Comparison of ENCODE assay signal across 8 mouse cellular contexts in the genomic region with DNA sequence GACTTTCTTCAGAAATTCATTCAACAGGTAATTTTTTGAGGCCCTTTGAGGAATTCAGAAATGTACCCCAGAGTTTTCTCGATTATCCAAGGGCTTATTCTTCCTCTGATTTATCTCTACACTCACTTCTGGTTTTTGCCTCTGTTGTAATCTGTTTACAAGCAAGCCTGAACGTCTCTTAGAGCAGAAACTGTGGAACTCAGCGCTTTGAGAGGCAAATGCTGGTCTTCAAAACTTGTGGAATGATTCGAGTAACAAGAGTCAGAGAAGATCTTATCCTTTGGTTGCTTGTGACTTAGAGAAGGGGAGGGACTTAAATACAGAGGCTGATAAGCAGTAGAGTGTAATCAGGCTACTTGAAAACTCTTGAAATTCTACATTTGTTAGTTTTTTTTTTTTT. TPM values are rescaled to one million over a fixed set of nuclear protein-coding genes. Genes with fewer than 3 reads are reported as not detected.
DNase-seq lines count a peak whose midpoint lies in the region; ATAC-seq and TF ChIP-seq lines count a peak whose summit lies in the region.

No protein-coding gene starts in this region.

- DNase-seq in kidney, postnatal 0 days (ENCODE audit: low spot score): no peak
- DNase-seq in kidney, postnatal 4 days: no peak
- peak; percentile 11 for DNase-seq in c-Kit-negative CD71-positive TER-119-positive erythroid progenitor cells, embryonic 14.5 days (ENCODE audit: low read depth, low spot score)
- no peak for DNase-seq in frontal cortex, postnatal 14 days (ENCODE audit: low spot score in 2 of 2)
- DNase-seq in left cerebral cortex, postnatal 36 days (ENCODE audit: low spot score in 2 of 2): no peak

- peak overlapping the region; percentile 99 for H3K9ac ChIP-seq in kidney, postnatal 0 days (ENCODE audit: low read depth, low read length)
- H3K9ac ChIP-seq in hindbrain, embryonic 15.5 days: peak overlapping the region; percentile 90
- peak overlapping the region; percentile 90 for H3K9ac ChIP-seq in midbrain, embryonic 16.5 days (ENCODE audit: low read depth, low read length)

- peaks cover 9% of the 10 kb centered on the region for H3K4me1 ChIP-seq in kidney, postnatal 0 days (replicated peaks; ENCODE audit: insufficient read depth, low read length)
- peaks cover 42% of the 10 kb centered on the region for H3K4me1 ChIP-seq in hindbrain, embryonic 15.5 days (replicated peaks)
- H3K4me1 ChIP-seq in midbrain, embryonic 16.5 days (ENCODE audit: control insufficient read depth, insufficient read depth, low read length): peaks cover 27% of the 10 kb centered on the region

- H3K4me2 ChIP-seq in kidney, postnatal 0 days (ENCODE audit: low read length): peak overlapping the region; percentile 76
- peak overlapping the region; percentile 85 for H3K4me2 ChIP-seq in hindbrain, embryonic 15.5 days
- peak overlapping the region; percentile 62 for H3K4me2 ChIP-seq in midbrain, embryonic 16.5 days (ENCODE audit: low read length)

- H3K27me3 ChIP-seq in kidney, postnatal 0 days (ENCODE audit: insufficient read depth, low read length): no peaks in the 10 kb centered on the region
- no peaks in the 10 kb centered on the region for H3K27me3 ChIP-seq in hindbrain, embryonic 15.5 days
- H3K27me3 ChIP-seq in midbrain, embryonic 16.5 days (ENCODE audit: control insufficient read depth, insufficient read depth, low read depth, low read length): no peaks in the 10 kb centered on the region

- no peak overlapping the region for H3K27ac ChIP-seq in kidney, postnatal 0 days
- H3K27ac ChIP-seq in hindbrain, embryonic 15.5 days (replicated peaks): no peak overlapping the region
- no peak overlapping the region for H3K27ac ChIP-seq in midbrain, embryonic 16.5 days (ENCODE audit: low read length)

- peak overlapping the region; percentile 93 for H3K4me3 ChIP-seq in kidney, postnatal 0 days (replicated peaks; ENCODE audit: low read depth, low read length)
- peak overlapping the region; percentile 87 for H3K4me3 ChIP-seq in hindbrain, embryonic 15.5 days
- H3K4me3 ChIP-seq in midbrain, embryonic 16.5 days (ENCODE audit: low read depth, low read length): peak overlapping the region; percentile 84

- H3K36me3 ChIP-seq in kidney, postnatal 0 days (ENCODE audit: insufficient read depth, low read length): no peaks in the 10 kb centered on the region
- H3K36me3 ChIP-seq in hindbrain, embryonic 15.5 days: no peaks in the 10 kb centered on the region
- no peaks in the 10 kb centered on the region for H3K36me3 ChIP-seq in midbrain, embryonic 16.5 days (ENCODE audit: control insufficient read depth, insufficient read depth, low read length)

- no peak for ATAC-seq in kidney, postnatal 0 days (replicated peaks; ENCODE audit: low FRiP score, low read depth)
- ATAC-seq in hindbrain, embryonic 15.5 days (ENCODE audit: low FRiP score, low read depth): no peak
- no peak for ATAC-seq in midbrain, embryonic 16.5 days
- no peak for ATAC-seq in cerebellum, adult (ENCODE audit: insufficient number of reproducible peaks, low FRiP score, low TSS enrichment)

- 13% methylated on average over 4 of the region's 4 CpGs for WGBS in kidney, postnatal 0 days
- WGBS in hindbrain, embryonic 15.5 days: 30% methylated on average over 4 of the region's 4 CpGs
- 28% methylated on average over 4 of the region's 4 CpGs for WGBS in midbrain, embryonic 16.5 days

- TF ChIP-seq CTCF in kidney, postnatal 0 days (IDR thresholded peaks at IDR 0.05; ENCODE audit: low read depth): no peak

- intact Hi-C loops in left cerebral cortex, postnatal 36 days (cut with DNase I): loop anchor here (10.0 kb wide), 1 partner anchor 199 kb away; the partner anchor contains the start of gene Zfp148

- H3K9me3 ChIP-seq in kidney, postnatal 0 days (replicated peaks; ENCODE audit: low read length): no peaks in the 10 kb centered on the region
- no peaks in the 10 kb centered on the region for H3K9me3 ChIP-seq in hindbrain, embryonic 15.5 days
- H3K9me3 ChIP-seq in midbrain, embryonic 16.5 days (replicated peaks; ENCODE audit: control insufficient read depth, low read length, poor library complexity, severe bottlenecking): no peaks in the 10 kb centered on the region

RNA-seq across cellular contexts. Expression of gene Osbpl11, which starts 1.3 kb away (rescaled TPM):
- 16.9 and 17.8 TPM in 2 replicates for polyA plus RNA-seq in kidney, postnatal 0 days (2015; fragmentation: Nextera tagmentation; extraction: Ambion mirVana)
- 18.9 and 20.6 TPM in 2 replicates for polyA plus RNA-seq in hindbrain, embryonic 15.5 days (2015; fragmentation: Nextera tagmentation; extraction: Ambion mirVana)
- polyA plus RNA-seq in midbrain, embryonic 16.5 days (2015; fragmentation: Nextera tagmentation; extraction: Ambion mirVana): 15.0 and 16.8 TPM in 2 replicates
- total RNA-seq in left cerebral cortex, postnatal 36 days (2021): 10 to 100 TPM; 15.0 to 16.4 TPM
